17 mouse cellular contexts compared by ENCODE assay signal in genomic region chr1:57868651-57869050, GRCm38 (mm10).
DNase-seq lines count a peak whose midpoint lies in the region; ATAC-seq and TF ChIP-seq lines count a peak whose summit lies in the region.
"Had no signal": no experiment of that assay in that cellular context is flagged by ENCODE, and none has a peak within 500 bp of the region (broad histone marks: within the 10 kb centered on the region; RNA-seq: fewer than 3 reads in every experiment).

No protein-coding gene starts in this region.

- DNase-seq in gastrocnemius, postnatal 10 days = peak; percentile 44
- no peak for DNase-seq in gastrocnemius, postnatal 25 days
- DNase-seq in hindbrain, postnatal 0 days (ENCODE audit: low spot score) = peak; percentile 24
- no peak for DNase-seq in hindbrain, embryonic 11.5 days (ENCODE audit: low spot score)
- no peak for DNase-seq in stomach, postnatal 0 days (ENCODE audit: low spot score)
- DNase-seq in lung, postnatal 4 days = peak; percentile 33 to 58
- no peak for DNase-seq in layer of hippocampus, postnatal 14 days (ENCODE audit: low spot score in 2 of 2)
- DNase-seq: B cell, adult 2 months; cerebellum, adult 8-10 months; right cerebral cortex, postnatal 25 days; thymus, postnatal 25 days had no signal

- no peak overlapping the region for H3K4me2 ChIP-seq in hindbrain, postnatal 0 days (ENCODE audit: low read depth, low read length)
- no peak overlapping the region for H3K4me2 ChIP-seq in hindbrain, embryonic 11.5 days (replicated peaks; ENCODE audit: low read depth, low read length)
- H3K4me2 ChIP-seq in stomach, embryonic 14.5 days (replicated peaks; ENCODE audit: low read depth, low read length) = no peak overlapping the region
- no peak overlapping the region for H3K4me2 ChIP-seq in stomach, postnatal 0 days (replicated peaks; ENCODE audit: low read depth)
- H3K4me2 ChIP-seq: forebrain, embryonic 15.5 days; liver, embryonic 15.5 days; neural tube, embryonic 12.5 days had no signal

- peaks cover 9% of the 10 kb centered on the region; the same call in 1 of the 2 replicates for H3K4me1 ChIP-seq in hindbrain, postnatal 0 days (ENCODE audit: insufficient read depth, low read length)
- H3K4me1 ChIP-seq in hindbrain, embryonic 11.5 days (replicated peaks; ENCODE audit: control insufficient read depth, insufficient read depth, low read length) = no peaks in the 10 kb centered on the region
- H3K4me1 ChIP-seq in stomach, embryonic 14.5 days (ENCODE audit: control insufficient read depth, insufficient read depth, low read length) = peaks cover 14% of the 10 kb centered on the region
- no peaks in the 10 kb centered on the region for H3K4me1 ChIP-seq in stomach, postnatal 0 days (replicated peaks; ENCODE audit: control insufficient read depth, insufficient read depth)
- H3K4me1 ChIP-seq: liver, embryonic 15.5 days had no signal

- TF ChIP-seq EP300 in stomach, postnatal 0 days (optimal IDR thresholded peaks at IDR 0.05) = no peak

- H3K36me3 ChIP-seq in hindbrain, postnatal 0 days (ENCODE audit: insufficient read depth, low read length) = no peaks in the 10 kb centered on the region
- no peaks in the 10 kb centered on the region for H3K36me3 ChIP-seq in hindbrain, embryonic 11.5 days (ENCODE audit: control insufficient read depth, insufficient read depth, low read length)
- no peaks in the 10 kb centered on the region for H3K36me3 ChIP-seq in stomach, embryonic 14.5 days (ENCODE audit: control insufficient read depth, insufficient read depth, low read length)
- no peaks in the 10 kb centered on the region for H3K36me3 ChIP-seq in stomach, postnatal 0 days (ENCODE audit: control insufficient read depth, insufficient read depth, low read length)
- H3K36me3 ChIP-seq: forebrain, embryonic 15.5 days; liver, embryonic 15.5 days; neural tube, embryonic 12.5 days had no signal

- no peak for TF ChIP-seq CTCF in hindbrain, postnatal 0 days (IDR thresholded peaks at IDR 0.05; ENCODE audit: low read depth)
- TF ChIP-seq CTCF in stomach, postnatal 0 days (IDR thresholded peaks at IDR 0.05; ENCODE audit: low read depth) = no peak

- no peak overlapping the region for H3K4me3 ChIP-seq in hindbrain, postnatal 0 days (ENCODE audit: low read length)
- H3K4me3 ChIP-seq in hindbrain, embryonic 11.5 days (ENCODE audit: low read depth, low read length) = no peak overlapping the region
- no peak overlapping the region for H3K4me3 ChIP-seq in stomach, embryonic 14.5 days (ENCODE audit: low read depth, low read length)
- H3K4me3 ChIP-seq in stomach, postnatal 0 days (ENCODE audit: low read depth, low read length) = no peak overlapping the region
- H3K4me3 ChIP-seq: erythroblast, embryonic 14.5 days; forebrain, embryonic 15.5 days; liver, embryonic 15.5 days; neural tube, embryonic 12.5 days had no signal

- WGBS in hindbrain, postnatal 0 days = 60% methylated on average over 13 of the region's 13 CpGs
- 84% methylated on average over 13 of the region's 13 CpGs for WGBS in hindbrain, embryonic 11.5 days
- WGBS in stomach, embryonic 14.5 days = 37% methylated on average over 13 of the region's 13 CpGs
- 50% methylated on average over 13 of the region's 13 CpGs for WGBS in stomach, postnatal 0 days

- no peaks in the 10 kb centered on the region for H3K9me3 ChIP-seq in hindbrain, postnatal 0 days (ENCODE audit: low read length)
- no peaks in the 10 kb centered on the region for H3K9me3 ChIP-seq in hindbrain, embryonic 11.5 days (ENCODE audit: control insufficient read depth, low read length)
- H3K9me3 ChIP-seq in stomach, embryonic 14.5 days (ENCODE audit: control insufficient read depth, low read depth, low read length) = no peaks in the 10 kb centered on the region
- no peaks in the 10 kb centered on the region for H3K9me3 ChIP-seq in stomach, postnatal 0 days (ENCODE audit: control insufficient read depth, low read length)
- H3K9me3 ChIP-seq: forebrain, embryonic 15.5 days; liver, embryonic 15.5 days; neural tube, embryonic 12.5 days had no signal

- H3K9ac ChIP-seq in hindbrain, postnatal 0 days (replicated peaks; ENCODE audit: low read length) = no peak overlapping the region
- no peak overlapping the region for H3K9ac ChIP-seq in hindbrain, embryonic 11.5 days (ENCODE audit: low read depth, low read length)
- H3K9ac ChIP-seq in stomach, embryonic 14.5 days (replicated peaks; ENCODE audit: low read depth, low read length) = no peak overlapping the region
- no peak overlapping the region for H3K9ac ChIP-seq in stomach, postnatal 0 days (ENCODE audit: low read length)
- H3K9ac ChIP-seq: forebrain, embryonic 15.5 days; liver, embryonic 15.5 days; neural tube, embryonic 12.5 days had no signal

- H3K27me3 ChIP-seq in hindbrain, postnatal 0 days (ENCODE audit: insufficient read depth, low read length) = no peaks in the 10 kb centered on the region
- no peaks in the 10 kb centered on the region for H3K27me3 ChIP-seq in hindbrain, embryonic 11.5 days (ENCODE audit: control insufficient read depth, insufficient read depth, low read length)
- no peaks in the 10 kb centered on the region for H3K27me3 ChIP-seq in stomach, embryonic 14.5 days (ENCODE audit: control insufficient read depth, insufficient read depth, low read length)
- H3K27me3 ChIP-seq in stomach, postnatal 0 days (ENCODE audit: control insufficient read depth, insufficient read depth, low read length) = no peaks in the 10 kb centered on the region
- H3K27me3 ChIP-seq: forebrain, embryonic 15.5 days; liver, embryonic 15.5 days; neural tube, embryonic 12.5 days had no signal

- no peak for ATAC-seq in hindbrain, postnatal 0 days
- ATAC-seq in hindbrain, embryonic 11.5 days (ENCODE audit: low FRiP score) = no peak
- ATAC-seq in stomach, embryonic 14.5 days (ENCODE audit: insufficient number of reproducible peaks, insufficient read depth, low FRiP score, low read depth) = no peak
- ATAC-seq in stomach, postnatal 0 days (ENCODE audit: low FRiP score, low TSS enrichment) = no peak
- ATAC-seq: activated CD4-positive, CD25-positive, alpha-beta regulatory T cell, adult 4 months; forebrain, embryonic 15.5 days had no signal

- no peak overlapping the region for H3K27ac ChIP-seq in hindbrain, postnatal 0 days
- no peak overlapping the region for H3K27ac ChIP-seq in hindbrain, embryonic 11.5 days (ENCODE audit: low read depth, low read length)
- H3K27ac ChIP-seq in stomach, embryonic 14.5 days (ENCODE audit: low read length) = peak overlapping the region; percentile 15; the same call in 1 of the 2 replicates
- H3K27ac ChIP-seq in stomach, postnatal 0 days (replicated peaks) = no peak overlapping the region
- H3K27ac ChIP-seq: forebrain, embryonic 15.5 days; liver, embryonic 15.5 days; neural tube, embryonic 12.5 days had no signal

Comparison
In these comparisons a context has a peak if more than half of its experiments do, and no peak if none do; other contexts are left out.
1. DNase-seq: peak in gastrocnemius, postnatal 10 days (single experiment), hindbrain, postnatal 0 days (single experiment) and lung, postnatal 4 days (2 of 2); none in gastrocnemius, postnatal 25 days (single experiment), hindbrain, embryonic 11.5 days (single experiment), stomach, postnatal 0 days (single experiment) and layer of hippocampus, postnatal 14 days (0 of 2).